Mouse (Mus musculus): ENCODE measurements at regions not wholly inside any gene's neighbourhood (a gene's known extent, or its start where the extent isn't known, plus 50 kb on each side); places are given as distances from the start of the nearest gene placed in this dataset.

- Histone ChIP-seq H3K4me2 (replicated peaks; ENCODE audit: low read depth, low read length, severe bottlenecking) (no peak overlapping the region), H3K9me3 (ENCODE audit: control insufficient read depth, low read length) (no peaks in the 10 kb centered on the region), H3K4me3 (replicated peaks; ENCODE audit: low read length) (no peak overlapping the region), H3K27me3 (ENCODE audit: control insufficient read depth, insufficient read depth, low read length) (no peaks in the 10 kb centered on the region), H3K9ac (ENCODE audit: low read depth, low read length, severe bottlenecking) (no peak overlapping the region), H3K36me3 (ENCODE audit: control insufficient read depth, insufficient read depth, low read length) (no peaks in the 10 kb centered on the region), H3K27ac (replicated peaks; ENCODE audit: low read depth, low read length) (no peak overlapping the region), H3K4me1 (ENCODE audit: control insufficient read depth, insufficient read depth, low read length) (no peaks in the 10 kb centered on the region)
- WGBS, result 89% methylated on average over 1 of the region's 1 CpGs
- TF ChIP-seq POLR2A (IDR thresholded peaks at IDR 0.05; ENCODE audit: borderline replicate concordance, extremely low read depth, insufficient read depth, insufficient read length), result no peak
- DNase-seq (ENCODE audit: low spot score) (no peak), ATAC-seq (ENCODE audit: low FRiP score, low read depth) (no peak)
These were observed 69.8 kb upstream of the Slc6a14 start for GRCm38 (mm10) chrX:21644851-21645250.

DNA sequence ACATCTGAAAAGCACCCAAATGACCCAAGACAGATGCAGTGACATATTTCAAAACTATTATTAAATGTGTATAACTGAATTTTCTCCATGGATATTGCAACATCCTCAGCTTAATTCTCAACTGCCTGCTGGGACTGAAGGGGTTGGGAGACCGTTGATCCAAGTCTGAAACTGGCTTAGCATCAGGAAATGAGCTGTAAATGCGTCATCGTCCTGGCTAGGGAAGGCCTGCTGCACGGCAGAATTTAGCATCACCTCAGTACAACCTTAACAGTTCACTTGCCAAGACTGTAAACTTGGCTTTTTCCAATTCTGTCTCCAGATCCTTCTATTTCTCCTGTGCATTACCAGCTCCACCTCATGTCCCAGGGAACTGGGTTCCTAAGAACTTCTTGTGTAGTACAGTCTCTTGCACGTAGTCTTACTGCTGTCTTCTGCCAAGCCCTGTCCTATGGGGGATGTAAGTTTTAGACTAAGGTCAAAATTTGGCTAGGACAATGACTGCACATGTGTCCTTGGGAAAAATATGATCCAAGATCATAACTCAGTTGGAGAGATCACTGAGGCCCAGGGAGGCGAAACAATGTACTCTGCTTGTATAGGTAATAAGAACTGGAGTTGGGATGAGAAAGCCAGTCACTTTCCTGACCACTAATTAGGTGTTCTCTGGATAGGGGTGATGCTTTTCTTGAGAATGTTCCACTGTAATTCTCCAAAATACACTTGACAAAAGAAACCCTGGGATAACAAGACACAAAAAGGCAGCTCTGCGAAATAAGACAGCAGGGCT lies 63.0 kb upstream of the Slc6a14 start:
- no peak for TF ChIP-seq POLR2A (IDR thresholded peaks at IDR 0.05; ENCODE audit: borderline replicate concordance, extremely low read depth, insufficient read depth, insufficient read length)
- Histone ChIP-seq H3K27me3 (ENCODE audit: control insufficient read depth, insufficient read depth, low read length) (no peaks in the 10 kb centered on the region), H3K4me1 (ENCODE audit: control insufficient read depth, insufficient read depth, low read length) (no peaks in the 10 kb centered on the region), H3K4me3 (replicated peaks; ENCODE audit: low read length) (no peak overlapping the region), H3K9me3 (ENCODE audit: control insufficient read depth, low read length) (no peaks in the 10 kb centered on the region), H3K4me2 (replicated peaks; ENCODE audit: low read depth, low read length, severe bottlenecking) (no peak overlapping the region), H3K9ac (ENCODE audit: low read depth, low read length, severe bottlenecking) (no peak overlapping the region), H3K36me3 (ENCODE audit: control insufficient read depth, insufficient read depth, low read length) (no peaks in the 10 kb centered on the region), H3K27ac (replicated peaks; ENCODE audit: low read depth, low read length) (no peak overlapping the region)
- DNase-seq (ENCODE audit: low spot score), result peak; percentile 75
- ATAC-seq (ENCODE audit: low FRiP score, low read depth), result peak; percentile 88
- WGBS, result 46% methylated on average over 7 of the region's 7 CpGs

All from limb, embryonic 14.5 days (tissue).